Mouse (Mus musculus) G1E (cell line): ENCODE measurements around the gene Vrk1.
A peak's percentile ranks its signal among the peaks of the same experiment; 100 is the strongest.

ENCODE experiments used
- CTCF ChIP-seq: IDR thresholded peaks from 2 replicates; pipeline ENCODE4 v1.5.1; 2012; ENCODE audit warnings: low read depth, low read length, inconsistent platforms, mixed read lengths
- GATA1 ChIP-seq: IDR thresholded peaks from 2 replicates; pipeline ENCODE4 v1.6.1; 2012; ENCODE audit warnings: borderline replicate concordance, low read length, inconsistent platforms, mixed read lengths
- GATA2 ChIP-seq: IDR thresholded peaks from 2 replicates; pipeline ENCODE4 v1.6.1; 2012; ENCODE audit warnings: low read depth, low read length, inconsistent platforms, borderline replicate concordance
- POLR2AphosphoS5 ChIP-seq: IDR thresholded peaks from 2 replicates; pipeline ENCODE4 v1.6.1; 2012; ENCODE audit warnings: low read depth, low read length, inconsistent platforms; ENCODE audit not compliant: insufficient replicate concordance
- TAL1 ChIP-seq: conservative IDR thresholded peaks from 2 replicates; pipeline ENCODE4 v1.6.1; 2012; ENCODE audit warnings: low read depth, low read length, inconsistent platforms, mixed read lengths

GRCm38 (mm10) chr12:106055799-106056198, 45.8 kb downstream of the Vrk1 start:
- TF ChIP-seq CTCF (peak; percentile 100), GATA1 (no peak), POLR2AphosphoS5 (no peak), TAL1 (no peak), GATA2 (no peak)
